Mouse (Mus musculus): ENCODE measurements around the gene Erc1. TPM values are rescaled to one million over a fixed set of nuclear protein-coding genes. Genes with fewer than 3 reads are reported as not detected.

Erc1 gene
- polyA plus RNA-seq, 1 experiment from 2014 or later: 6.5 TPM

GRCm38 (mm10) chr6:119643178-119643728 lies 204.7 kb downstream of the Erc1 start:
- Histone ChIP-seq H3K27me3 (ENCODE audit: control insufficient read depth, insufficient read depth, low read length) (no peaks in the 10 kb centered on the region), H3K36me3 (ENCODE audit: control insufficient read depth, insufficient read depth, low read length) (no peaks in the 10 kb centered on the region), H3K4me3 (ENCODE audit: low read depth, low read length) (no peak overlapping the region), H3K9me3 (ENCODE audit: control insufficient read depth, low read length) (no peaks in the 10 kb centered on the region), H3K9ac (ENCODE audit: low read length) (no peak overlapping the region), H3K4me1 (replicated peaks; ENCODE audit: control insufficient read depth, insufficient read depth) (0 out of 2 replicates have a peak, but pooled peaks cover 3% of the 10 kb centered on the region), H3K4me2 (replicated peaks; ENCODE audit: low read depth) (no peak overlapping the region), H3K27ac (replicated peaks) (no peak overlapping the region)
- 40% methylated on average over 7 of the region's 7 CpGs for WGBS
- ATAC-seq (ENCODE audit: low FRiP score, low TSS enrichment) (no peak), DNase-seq (ENCODE audit: low spot score) (no peak)
- TF ChIP-seq EP300 (optimal IDR thresholded peaks at IDR 0.05) (no peak), CTCF (IDR thresholded peaks at IDR 0.05; ENCODE audit: low read depth) (no peak)

- Histone ChIP-seq H3K27ac (replicated peaks) (no peak overlapping the region), H3K9ac (ENCODE audit: low read length) (no peak overlapping the region), H3K9me3 (ENCODE audit: control insufficient read depth, low read length) (no peaks in the 10 kb centered on the region), H3K4me3 (ENCODE audit: low read depth, low read length) (no peak overlapping the region), H3K4me1 (replicated peaks; ENCODE audit: control insufficient read depth, insufficient read depth) (0 out of 2 replicates have a peak, but pooled peaks cover 3% of the 10 kb centered on the region), H3K27me3 (ENCODE audit: control insufficient read depth, insufficient read depth, low read length) (no peaks in the 10 kb centered on the region), H3K36me3 (ENCODE audit: control insufficient read depth, insufficient read depth, low read length) (no peaks in the 10 kb centered on the region), H3K4me2 (replicated peaks; ENCODE audit: low read depth) (no peak overlapping the region)
- DNase-seq (ENCODE audit: low spot score) (no peak), ATAC-seq (ENCODE audit: low FRiP score, low TSS enrichment) (peak; percentile 82; the same call in 1 of the 2 replicates)
- TF ChIP-seq CTCF (IDR thresholded peaks at IDR 0.05; ENCODE audit: low read depth) (no peak), EP300 (optimal IDR thresholded peaks at IDR 0.05) (no peak)
- 55% methylated on average over 2 of the region's 2 CpGs for whole genome bisulfite sequencing
Measured at GRCm38 (mm10) chr6:119642718-119643117, 205.2 kb downstream of the Erc1 start.

- H3K27me3 ChIP-seq (ENCODE audit: control insufficient read depth, insufficient read depth, low read length): no peaks in the 10 kb centered on the region
- DNase-seq (ENCODE audit: low spot score): no peak
- WGBS: 46% methylated on average over 2 of the region's 2 CpGs
- no peaks in the 10 kb centered on the region for H3K36me3 ChIP-seq (ENCODE audit: control insufficient read depth, insufficient read depth, low read length)
- H3K9ac ChIP-seq (ENCODE audit: low read length): no peak overlapping the region
- TF ChIP-seq EP300 (optimal IDR thresholded peaks at IDR 0.05): no peak
- TF ChIP-seq CTCF (IDR thresholded peaks at IDR 0.05; ENCODE audit: low read depth): no peak
- no peaks in the 10 kb centered on the region for H3K4me1 ChIP-seq (replicated peaks; ENCODE audit: control insufficient read depth, insufficient read depth)
- H3K4me2 ChIP-seq (replicated peaks; ENCODE audit: low read depth): no peak overlapping the region
- no peak overlapping the region for H3K4me3 ChIP-seq (ENCODE audit: low read depth, low read length)
- no peaks in the 10 kb centered on the region for H3K9me3 ChIP-seq (ENCODE audit: control insufficient read depth, low read length)
- ATAC-seq (ENCODE audit: low FRiP score, low TSS enrichment): peak; percentile 38; the same call in 1 of the 2 replicates
- no peak overlapping the region for H3K27ac ChIP-seq (replicated peaks)
Measured at GRCm38 (mm10) chr6:119635629-119636028, 212.3 kb downstream of the Erc1 start.

- H3K4me2 ChIP-seq (replicated peaks; ENCODE audit: low read depth): no peak overlapping the region
- ATAC-seq (ENCODE audit: low FRiP score, low TSS enrichment) (no peak), DNase-seq (ENCODE audit: low spot score) (no peak)
- no peak for TF ChIP-seq EP300 (optimal IDR thresholded peaks at IDR 0.05)
- no peak for TF ChIP-seq CTCF (IDR thresholded peaks at IDR 0.05; ENCODE audit: low read depth)
- no peak overlapping the region for H3K9ac ChIP-seq (ENCODE audit: low read length)
- H3K9me3 ChIP-seq (ENCODE audit: control insufficient read depth, low read length): no peaks in the 10 kb centered on the region
- no peak overlapping the region for H3K27ac ChIP-seq (replicated peaks)
- no peak overlapping the region for H3K4me3 ChIP-seq (ENCODE audit: low read depth, low read length)
- 77% methylated on average over 3 of the region's 3 CpGs for WGBS
- 0 out of 2 replicates have a peak, but pooled peaks cover 3% of the 10 kb centered on the region for H3K36me3 ChIP-seq (ENCODE audit: control insufficient read depth, insufficient read depth, low read length)
- H3K4me1 ChIP-seq (replicated peaks; ENCODE audit: control insufficient read depth, insufficient read depth): no peaks in the 10 kb centered on the region
- H3K27me3 ChIP-seq (ENCODE audit: control insufficient read depth, insufficient read depth, low read length): no peaks in the 10 kb centered on the region
Measured at GRCm38 (mm10) chr6:119630622-119631021, 217.3 kb downstream of the Erc1 start.

GRCm38 (mm10) chr6:119601379-119601778 lies 246.6 kb downstream of the Erc1 start:
- ATAC-seq (ENCODE audit: low FRiP score, low TSS enrichment) (no peak), DNase-seq (ENCODE audit: low spot score) (no peak)
- Histone ChIP-seq H3K9me3 (ENCODE audit: control insufficient read depth, low read length) (no peaks in the 10 kb centered on the region), H3K27me3 (ENCODE audit: control insufficient read depth, insufficient read depth, low read length) (no peaks in the 10 kb centered on the region), H3K4me1 (replicated peaks; ENCODE audit: control insufficient read depth, insufficient read depth) (no peaks in the 10 kb centered on the region), H3K4me2 (replicated peaks; ENCODE audit: low read depth) (no peak overlapping the region), H3K9ac (ENCODE audit: low read length) (no peak overlapping the region), H3K27ac (replicated peaks) (no peak overlapping the region), H3K4me3 (ENCODE audit: low read depth, low read length) (no peak overlapping the region), H3K36me3 (ENCODE audit: control insufficient read depth, insufficient read depth, low read length) (no peaks in the 10 kb centered on the region)
- 73% methylated on average over 2 of the region's 2 CpGs for WGBS
- TF ChIP-seq CTCF (IDR thresholded peaks at IDR 0.05; ENCODE audit: low read depth) (no peak), EP300 (optimal IDR thresholded peaks at IDR 0.05) (no peak)

GRCm38 (mm10) chr6:119595440-119595839 lies 252.5 kb downstream of the Erc1 start:
- H3K4me3 ChIP-seq (ENCODE audit: low read depth, low read length): no peak overlapping the region
- DNase-seq (ENCODE audit: low spot score): no peak
- H3K9ac ChIP-seq (ENCODE audit: low read length): no peak overlapping the region
- H3K4me1 ChIP-seq (replicated peaks; ENCODE audit: control insufficient read depth, insufficient read depth): no peaks in the 10 kb centered on the region
- H3K4me2 ChIP-seq (replicated peaks; ENCODE audit: low read depth): no peak overlapping the region
- ATAC-seq (ENCODE audit: low FRiP score, low TSS enrichment): no peak
- 82% methylated on average over 4 of the region's 4 CpGs for WGBS
- H3K27me3 ChIP-seq (ENCODE audit: control insufficient read depth, insufficient read depth, low read length): no peaks in the 10 kb centered on the region
- no peaks in the 10 kb centered on the region for H3K36me3 ChIP-seq (ENCODE audit: control insufficient read depth, insufficient read depth, low read length)
- TF ChIP-seq EP300 (optimal IDR thresholded peaks at IDR 0.05): no peak
- TF ChIP-seq CTCF (IDR thresholded peaks at IDR 0.05; ENCODE audit: low read depth): no peak
- no peaks in the 10 kb centered on the region for H3K9me3 ChIP-seq (ENCODE audit: control insufficient read depth, low read length)
- no peak overlapping the region for H3K27ac ChIP-seq (replicated peaks)

All from stomach, postnatal 0 days (tissue).